Mouse (Mus musculus): ENCODE measurements around the gene Prickle2. TPM values are rescaled to one million over a fixed set of nuclear protein-coding genes. Genes with fewer than 3 reads are reported as not detected.

Gene Prickle2
- polyA plus RNA-seq, 1 experiment from 2014 or later, result 1.7 TPM

GRCm38 (mm10) chr6:92532331-92532730, 173.6 kb downstream of the Prickle2 start:
- WGBS, result 67% methylated on average over 6 of the region's 6 CpGs
- H3K4me2 ChIP-seq, result no peak overlapping the region
- no peaks in the 10 kb centered on the region for H3K4me1 ChIP-seq (replicated peaks; ENCODE audit: control insufficient read depth, insufficient read depth, low read length)
- no peaks in the 10 kb centered on the region for H3K27me3 ChIP-seq (replicated peaks; ENCODE audit: control insufficient read depth, insufficient read depth, low read length)
- no peak overlapping the region for H3K27ac ChIP-seq (ENCODE audit: low read depth, low read length)
- no peak for DNase-seq (ENCODE audit: low spot score)
- no peak overlapping the region for H3K9ac ChIP-seq (ENCODE audit: low read depth, low read length)
- no peaks in the 10 kb centered on the region for H3K36me3 ChIP-seq (ENCODE audit: control insufficient read depth, insufficient read depth, low read length)
- H3K4me3 ChIP-seq (ENCODE audit: low read depth, low read length), result no peak overlapping the region
- no peak for ATAC-seq (replicated peaks; ENCODE audit: low FRiP score)
- no peaks in the 10 kb centered on the region for H3K9me3 ChIP-seq (ENCODE audit: control insufficient read depth, low read length)

- Histone ChIP-seq H3K9me3 (ENCODE audit: control insufficient read depth, low read length) (no peaks in the 10 kb centered on the region), H3K27me3 (replicated peaks; ENCODE audit: control insufficient read depth, insufficient read depth, low read length) (no peaks in the 10 kb centered on the region), H3K36me3 (ENCODE audit: control insufficient read depth, insufficient read depth, low read length) (no peaks in the 10 kb centered on the region), H3K4me3 (ENCODE audit: low read depth, low read length) (no peak overlapping the region), H3K9ac (ENCODE audit: low read depth, low read length) (no peak overlapping the region), H3K4me1 (replicated peaks; ENCODE audit: control insufficient read depth, insufficient read depth, low read length) (no peaks in the 10 kb centered on the region), H3K27ac (ENCODE audit: low read depth, low read length) (no peak overlapping the region), H3K4me2 (no peak overlapping the region)
- 73% methylated on average over 3 of the region's 3 CpGs for whole genome bisulfite sequencing
- no peak for DNase-seq (ENCODE audit: low spot score)
- no peak for ATAC-seq (replicated peaks; ENCODE audit: low FRiP score)
These were observed 179.7 kb downstream of the Prickle2 start for GRCm38 (mm10) chr6:92526212-92526611.

- no peaks in the 10 kb centered on the region for H3K36me3 ChIP-seq (ENCODE audit: control insufficient read depth, insufficient read depth, low read length)
- no peaks in the 10 kb centered on the region for H3K9me3 ChIP-seq (ENCODE audit: control insufficient read depth, low read length)
- no peak overlapping the region for H3K9ac ChIP-seq (ENCODE audit: low read depth, low read length)
- no peak overlapping the region for H3K27ac ChIP-seq (ENCODE audit: low read depth, low read length)
- no peak overlapping the region for H3K4me3 ChIP-seq (ENCODE audit: low read depth, low read length)
- no peaks in the 10 kb centered on the region for H3K4me1 ChIP-seq (replicated peaks; ENCODE audit: control insufficient read depth, insufficient read depth, low read length)
- ATAC-seq (replicated peaks; ENCODE audit: low FRiP score) (no peak), DNase-seq (ENCODE audit: low spot score) (no peak)
- no peaks in the 10 kb centered on the region for H3K27me3 ChIP-seq (replicated peaks; ENCODE audit: control insufficient read depth, insufficient read depth, low read length)
- WGBS, result 86% methylated on average over 2 of the region's 2 CpGs
- no peak overlapping the region for H3K4me2 ChIP-seq
These were observed 180.3 kb downstream of the Prickle2 start for GRCm38 (mm10) chr6:92525646-92526045.

GRCm38 (mm10) chr6:92521526-92522075, 184.4 kb downstream of the Prickle2 start:
- Histone ChIP-seq H3K9me3 (ENCODE audit: control insufficient read depth, low read length) (no peaks in the 10 kb centered on the region), H3K4me1 (replicated peaks; ENCODE audit: control insufficient read depth, insufficient read depth, low read length) (no peaks in the 10 kb centered on the region; the same call in 1 of the 2 replicates), H3K9ac (ENCODE audit: low read depth, low read length) (no peak overlapping the region), H3K27ac (ENCODE audit: low read depth, low read length) (no peak overlapping the region), H3K4me3 (ENCODE audit: low read depth, low read length) (no peak overlapping the region), H3K4me2 (no peak overlapping the region), H3K27me3 (replicated peaks; ENCODE audit: control insufficient read depth, insufficient read depth, low read length) (no peaks in the 10 kb centered on the region), H3K36me3 (ENCODE audit: control insufficient read depth, insufficient read depth, low read length) (no peaks in the 10 kb centered on the region)
- ATAC-seq (replicated peaks; ENCODE audit: low FRiP score), result no peak
- 72% methylated on average over 7 of the region's 7 CpGs for WGBS
- no peak for DNase-seq (ENCODE audit: low spot score)

GRCm38 (mm10) chr6:92520088-92520875, 185.7 kb downstream of the Prickle2 start:
- H3K27ac ChIP-seq (ENCODE audit: low read depth, low read length), result no peak overlapping the region
- H3K9ac ChIP-seq (ENCODE audit: low read depth, low read length), result no peak overlapping the region
- no peak overlapping the region for H3K4me3 ChIP-seq (ENCODE audit: low read depth, low read length)
- no peaks in the 10 kb centered on the region for H3K9me3 ChIP-seq (ENCODE audit: control insufficient read depth, low read length)
- ATAC-seq (replicated peaks; ENCODE audit: low FRiP score) (no peak), DNase-seq (ENCODE audit: low spot score) (no peak)
- no peak overlapping the region for H3K4me2 ChIP-seq
- no peaks in the 10 kb centered on the region for H3K27me3 ChIP-seq (replicated peaks; ENCODE audit: control insufficient read depth, insufficient read depth, low read length)
- 73% methylated on average over 5 of the region's 5 CpGs for WGBS
- no peaks in the 10 kb centered on the region for H3K36me3 ChIP-seq (ENCODE audit: control insufficient read depth, insufficient read depth, low read length)
- H3K4me1 ChIP-seq (replicated peaks; ENCODE audit: control insufficient read depth, insufficient read depth, low read length), result no peaks in the 10 kb centered on the region; the same call in 1 of the 2 replicates

GRCm38 (mm10) chr6:92518438-92518968, 187.5 kb downstream of the Prickle2 start:
- no peak overlapping the region for H3K27ac ChIP-seq (ENCODE audit: low read depth, low read length)
- no peak overlapping the region for H3K4me3 ChIP-seq (ENCODE audit: low read depth, low read length)
- DNase-seq (ENCODE audit: low spot score) (no peak), ATAC-seq (replicated peaks; ENCODE audit: low FRiP score) (no peak)
- H3K9ac ChIP-seq (ENCODE audit: low read depth, low read length), result no peak overlapping the region
- H3K27me3 ChIP-seq (replicated peaks; ENCODE audit: control insufficient read depth, insufficient read depth, low read length), result no peaks in the 10 kb centered on the region
- H3K4me2 ChIP-seq, result no peak overlapping the region
- 68% methylated on average over 6 of the region's 6 CpGs for WGBS
- no peaks in the 10 kb centered on the region for H3K36me3 ChIP-seq (ENCODE audit: control insufficient read depth, insufficient read depth, low read length)
- no peaks in the 10 kb centered on the region; the same call in 1 of the 2 replicates for H3K4me1 ChIP-seq (replicated peaks; ENCODE audit: control insufficient read depth, insufficient read depth, low read length)
- H3K9me3 ChIP-seq (ENCODE audit: control insufficient read depth, low read length), result no peaks in the 10 kb centered on the region

GRCm38 (mm10) chr6:92517002-92517401, 189.0 kb downstream of the Prickle2 start:
- WGBS, result 40% methylated on average over 2 of the region's 2 CpGs

GRCm38 (mm10) chr6:92512001-92512400, 194.0 kb downstream of the Prickle2 start:
- H3K9me3 ChIP-seq (ENCODE audit: control insufficient read depth, low read length), result no peaks in the 10 kb centered on the region
- no peak overlapping the region for H3K4me3 ChIP-seq (ENCODE audit: low read depth, low read length)
- no peak for ATAC-seq (replicated peaks; ENCODE audit: low FRiP score)
- H3K36me3 ChIP-seq (ENCODE audit: control insufficient read depth, insufficient read depth, low read length), result no peaks in the 10 kb centered on the region
- H3K27me3 ChIP-seq (replicated peaks; ENCODE audit: control insufficient read depth, insufficient read depth, low read length), result no peaks in the 10 kb centered on the region
- no peak overlapping the region for H3K4me2 ChIP-seq
- no peak overlapping the region for H3K27ac ChIP-seq (ENCODE audit: low read depth, low read length)
- WGBS, result 83% methylated on average over 1 of the region's 1 CpGs
- no peak for DNase-seq (ENCODE audit: low spot score)
- no peak overlapping the region for H3K9ac ChIP-seq (ENCODE audit: low read depth, low read length)
- H3K4me1 ChIP-seq (replicated peaks; ENCODE audit: control insufficient read depth, insufficient read depth, low read length), result no peaks in the 10 kb centered on the region

More at GRCm38 (mm10) chr6:92517002-92517401, 189.0 kb downstream of the Prickle2 start:
- Histone ChIP-seq H3K9me3 (ENCODE audit: control insufficient read depth, low read length) (no peaks in the 10 kb centered on the region), H3K9ac (ENCODE audit: low read depth, low read length) (no peak overlapping the region), H3K4me3 (ENCODE audit: low read depth, low read length) (no peak overlapping the region), H3K4me2 (no peak overlapping the region), H3K27ac (ENCODE audit: low read depth, low read length) (no peak overlapping the region), H3K36me3 (ENCODE audit: control insufficient read depth, insufficient read depth, low read length) (no peaks in the 10 kb centered on the region), H3K27me3 (replicated peaks; ENCODE audit: control insufficient read depth, insufficient read depth, low read length) (no peaks in the 10 kb centered on the region), H3K4me1 (replicated peaks; ENCODE audit: control insufficient read depth, insufficient read depth, low read length) (no peaks in the 10 kb centered on the region; the same call in 1 of the 2 replicates)
- ATAC-seq (replicated peaks; ENCODE audit: low FRiP score) (no peak), DNase-seq (ENCODE audit: low spot score) (no peak)

Measured in liver, embryonic 11.5 days (tissue).